Mouse (Mus musculus) liver, embryonic 11.5 days (tissue): ENCODE data around the gene Jund. TPM values are rescaled to one million over a fixed set of nuclear protein-coding genes. Genes with fewer than 3 reads are reported as not detected.

Experiments used
- ATAC-seq: fragments of 200-750 bp; cut with Nextera tagmentation; replicated peaks from 2 replicates; pipeline ENCODE4 v1.8.0; 2017; ENCODE audit warnings: moderate number of reproducible peaks, mild to moderate bottlenecking, moderate TSS enrichment, moderate library complexity; ENCODE audit not compliant: low FRiP score
- DNase-seq: peaks from one replicate; pipeline ENCODE4 v3.0.0-alpha.2; 2017; ENCODE audit warnings: low spot score
- H3K27ac ChIP-seq: fragments of 300-500 bp; sonication (generic); 2 replicates; pipeline ENCODE4 v1.5.1; 2014; ENCODE audit warnings: mild to moderate bottlenecking, low read depth, low read length, control low read depth
- H3K27me3 ChIP-seq: fragments of 300-500 bp; sonication (generic); replicated peaks from 2 replicates; pipeline ENCODE4 v1.6.1; 2014; ENCODE audit warnings: low read length, mixed read lengths; ENCODE audit not compliant: control insufficient read depth, insufficient read depth
- H3K36me3 ChIP-seq: fragments of 300-500 bp; sonication (generic); 2 replicates; pipeline ENCODE4 v1.6.1; 2014; ENCODE audit warnings: mild to moderate bottlenecking, low read length, moderate library complexity, mixed read lengths; ENCODE audit not compliant: control insufficient read depth, insufficient read depth
- H3K4me1 ChIP-seq: fragments of 300-500 bp; sonication (generic); replicated peaks from 2 replicates; pipeline ENCODE4 v1.6.1; 2014; ENCODE audit warnings: low read length, mixed read lengths; ENCODE audit not compliant: control insufficient read depth, insufficient read depth
- H3K4me2 ChIP-seq: fragments of 300-500 bp; sonication (generic); 2 replicates; pipeline ENCODE4 v1.6.1; 2014; ENCODE audit warnings: mild to moderate bottlenecking, control low read depth, moderate library complexity
- H3K4me3 ChIP-seq: fragments of 300-500 bp; sonication (generic); 2 replicates; pipeline ENCODE4 v1.5.1; 2014; ENCODE audit warnings: low read depth, low read length, control low read depth
- H3K9ac ChIP-seq: fragments of 300-500 bp; sonication (generic); 2 replicates; pipeline ENCODE4 v1.6.1; 2014; ENCODE audit warnings: low read depth, low read length, control low read depth
- H3K9me3 ChIP-seq: fragments of 300-500 bp; sonication (generic); 2 replicates; pipeline ENCODE4 v1.6.1; 2016; ENCODE audit warnings: low read length, inconsistent platforms, mixed read lengths; ENCODE audit not compliant: control insufficient read depth
- WGBS: fragments of 180-500 bp; shearing (Covaris S2); extraction: QIAGEN DNeasy Blood & Tissue Kit; methylation state at CpG from one replicate; pipeline ENCODE4 v1.1.7; 2014; 5-methylcytosine and 5-hydroxymethylcytosine counted together
- polyA plus RNA-seq: library from polyadenylated mRNA; unstranded; fragments of >200 nt; fragmentation: Nextera tagmentation; extraction: Ambion mirVana; gene quantifications from 2 replicates; pipeline ENCODE4 v1.2.1, GENCODE M21; 2014

Jund gene
- polyA plus RNA-seq, 1 experiment from 2014 or later = 47.2 TPM

DNA sequence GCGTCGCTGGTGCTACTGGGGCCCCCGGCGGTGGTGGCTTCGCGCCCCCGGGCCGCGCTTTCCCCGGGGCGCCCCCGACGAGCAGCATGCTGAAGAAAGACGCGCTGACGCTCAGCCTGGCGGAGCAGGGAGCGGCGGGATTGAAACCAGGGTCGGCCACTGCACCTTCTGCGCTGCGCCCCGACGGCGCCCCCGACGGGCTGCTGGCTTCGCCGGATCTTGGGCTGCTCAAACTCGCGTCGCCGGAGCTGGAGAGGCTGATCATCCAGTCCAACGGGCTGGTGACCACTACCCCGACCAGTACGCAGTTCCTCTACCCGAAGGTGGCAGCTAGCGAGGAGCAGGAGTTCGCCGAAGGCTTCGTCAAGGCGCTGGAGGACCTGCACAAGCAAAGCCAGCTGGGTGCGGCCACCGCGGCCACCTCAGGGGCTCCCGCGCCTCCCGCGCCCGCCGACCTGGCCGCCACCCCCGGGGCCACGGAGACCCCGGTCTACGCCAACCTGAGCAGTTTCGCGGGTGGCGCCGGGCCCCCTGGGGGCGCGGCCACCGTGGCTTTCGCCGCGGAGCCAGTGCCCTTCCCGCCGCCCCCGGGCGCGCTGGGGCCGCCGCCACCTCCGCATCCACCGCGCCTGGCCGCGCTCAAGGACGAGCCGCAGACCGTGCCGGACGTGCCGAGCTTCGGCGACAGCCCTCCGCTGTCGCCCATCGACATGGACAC, 526 bp downstream of the Jund start:
- H3K27ac ChIP-seq = peak overlapping the region; percentile 99
- H3K36me3 ChIP-seq = no peaks in the 10 kb centered on the region; the same call in 1 of the 2 replicates
- DNase-seq = no peak
- peak overlapping the region; percentile 85 for H3K4me2 ChIP-seq
- no peaks in the 10 kb centered on the region for H3K27me3 ChIP-seq
- ATAC-seq = no peak; the same call in 1 of the 2 replicates
- peak overlapping the region; percentile 96 for H3K4me3 ChIP-seq
- WGBS = under 1% methylated on average over 87 of the region's 89 CpGs
- peaks cover 37% of the 10 kb centered on the region for H3K4me1 ChIP-seq
- peak overlapping the region; percentile 96 for H3K9ac ChIP-seq
- H3K9me3 ChIP-seq = no peaks in the 10 kb centered on the region

GRCm38 (mm10) chr8:70699834-70700554, 1.2 kb downstream of the Jund start:
- WGBS = 1% methylated on average over 57 of the region's 59 CpGs
- peaks cover 34% of the 10 kb centered on the region for H3K4me1 ChIP-seq
- no peak for ATAC-seq

DNA sequence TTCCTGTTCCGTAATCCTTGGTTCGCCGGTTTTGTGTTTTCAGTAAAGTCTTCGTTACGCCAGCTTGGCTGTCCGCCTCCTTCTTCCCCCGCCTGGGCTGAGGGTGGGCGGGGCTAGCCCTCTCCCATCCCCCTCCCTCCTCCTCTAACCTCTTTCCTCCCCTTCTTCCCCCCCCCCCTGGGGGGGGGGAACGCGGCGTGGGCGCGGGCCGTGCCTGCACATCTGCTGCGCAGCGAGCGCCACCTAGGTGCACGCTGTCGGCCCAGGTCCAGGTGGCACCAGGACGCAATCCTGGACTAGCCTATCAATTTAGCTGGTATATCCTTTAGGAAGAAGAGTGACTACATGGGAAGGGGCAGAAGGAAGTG, 1.8 kb downstream of the Jund start:
- WGBS = under 1% methylated on average over 20 of the region's 20 CpGs
- H3K36me3 ChIP-seq = no peaks in the 10 kb centered on the region; the same call in 1 of the 2 replicates
- DNase-seq (peak; percentile 92), ATAC-seq (peak; percentile 10)
- no peaks in the 10 kb centered on the region for H3K27me3 ChIP-seq
- H3K4me1 ChIP-seq = peaks cover 29% of the 10 kb centered on the region
- H3K9ac ChIP-seq = peak overlapping the region; percentile 96
- peak overlapping the region; percentile 96 for H3K4me3 ChIP-seq
- H3K27ac ChIP-seq = peak overlapping the region; percentile 99; the same call in 1 of the 2 replicates
- H3K9me3 ChIP-seq = no peaks in the 10 kb centered on the region
- H3K4me2 ChIP-seq = peak overlapping the region; percentile 85

More at GRCm38 (mm10) chr8:70699834-70700554, 1.2 kb downstream of the Jund start:
- Histone ChIP-seq H3K27me3 (no peaks in the 10 kb centered on the region), H3K36me3 (no peaks in the 10 kb centered on the region; the same call in 1 of the 2 replicates), H3K9me3 (no peaks in the 10 kb centered on the region), H3K27ac (peak overlapping the region; percentile 99), H3K9ac (peak overlapping the region; percentile 96), H3K4me2 (peak overlapping the region; percentile 85), H3K4me3 (peak overlapping the region; percentile 96)
- peak; percentile 83 for DNase-seq

DNA sequence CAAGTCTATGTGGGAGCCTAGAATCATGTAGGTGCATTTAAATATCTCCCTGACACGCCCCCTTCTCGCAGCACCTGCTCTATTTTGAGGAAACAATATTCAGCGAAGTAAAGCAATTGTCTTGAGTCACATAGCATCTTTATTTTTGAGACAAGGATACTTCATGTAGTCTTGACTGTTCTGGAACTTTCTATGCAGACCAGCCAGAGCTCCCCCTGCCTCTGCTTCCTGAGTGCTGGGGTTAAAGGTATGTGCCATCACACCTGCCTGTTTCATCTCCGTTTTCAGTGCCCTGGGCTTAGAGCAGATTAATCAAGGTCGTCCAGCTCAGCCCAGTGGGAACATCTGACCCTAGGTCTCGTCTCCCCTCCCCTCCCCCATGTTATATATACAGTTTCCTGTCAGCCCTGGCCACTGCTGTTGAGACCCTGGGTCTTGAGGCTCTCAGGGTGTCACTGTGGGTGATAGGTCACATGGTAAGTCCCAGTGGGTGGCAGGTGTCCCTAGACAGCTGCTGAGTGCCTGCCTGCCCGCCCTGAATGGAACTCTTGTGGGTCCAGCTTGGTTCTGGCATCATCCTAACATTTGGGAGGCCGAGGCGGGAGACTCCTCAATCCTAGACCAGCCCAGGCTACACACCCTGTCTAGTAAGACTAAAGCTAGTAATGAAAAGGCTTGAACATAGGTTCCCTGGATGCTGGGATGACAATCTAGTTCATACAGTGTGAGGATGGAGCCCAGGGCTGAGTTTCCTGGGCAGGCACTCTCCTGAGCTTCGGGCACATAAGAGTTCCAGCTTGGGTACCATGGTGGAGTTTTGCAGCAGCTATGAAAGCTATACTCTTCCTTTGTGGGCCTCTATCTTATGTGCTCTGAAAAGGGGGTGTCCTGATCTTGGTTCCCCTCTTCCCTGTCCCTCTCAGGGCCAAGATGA, 2.6 kb downstream of the Jund start:
- DNase-seq (no peak), ATAC-seq (no peak)
- peak overlapping the region; percentile 96 for H3K9ac ChIP-seq
- peak overlapping the region; percentile 99; the same call in 1 of the 2 replicates for H3K27ac ChIP-seq
- H3K4me2 ChIP-seq = peak overlapping the region; percentile 85
- peaks cover 21% of the 10 kb centered on the region for H3K4me1 ChIP-seq
- H3K4me3 ChIP-seq = peak overlapping the region; percentile 96
- H3K27me3 ChIP-seq = no peaks in the 10 kb centered on the region
- WGBS = 56% methylated on average over 10 of the region's 10 CpGs
- H3K9me3 ChIP-seq = no peaks in the 10 kb centered on the region
- no peaks in the 10 kb centered on the region; the same call in 1 of the 2 replicates for H3K36me3 ChIP-seq

- Histone ChIP-seq H3K4me2 (no peak overlapping the region), H3K9ac (no peak overlapping the region), H3K27ac (no peak overlapping the region)
Measured at GRCm38 (mm10) chr8:70701982-70702841, 3.5 kb downstream of the Jund start.

DNA sequence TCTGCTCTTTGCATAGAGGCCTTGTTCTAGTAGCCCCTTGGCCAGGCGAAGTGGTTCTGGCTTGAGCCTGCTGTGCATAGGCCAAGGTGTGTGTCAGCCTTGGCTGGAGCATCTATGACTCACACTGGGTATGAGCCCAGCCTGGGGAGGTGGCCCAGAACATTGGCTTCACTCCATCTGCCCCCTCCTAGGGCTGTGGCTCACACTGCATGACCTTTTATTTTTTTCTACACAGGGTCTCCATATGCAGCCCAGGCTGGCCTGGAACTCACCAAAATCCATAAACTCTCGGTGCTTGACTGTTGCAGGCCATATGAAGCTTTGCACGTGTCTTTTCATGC, 4.1 kb downstream of the Jund start:
- H3K4me3 ChIP-seq = no peak overlapping the region
- peaks cover 10% of the 10 kb centered on the region for H3K4me1 ChIP-seq
- DNase-seq (no peak), ATAC-seq (no peak)
- no peaks in the 10 kb centered on the region for H3K27me3 ChIP-seq
- no peak overlapping the region for H3K9ac ChIP-seq
- H3K4me2 ChIP-seq = no peak overlapping the region
- no peaks in the 10 kb centered on the region for H3K9me3 ChIP-seq
- 67% methylated on average over 3 of the region's 3 CpGs for WGBS
- no peaks in the 10 kb centered on the region; the same call in 1 of the 2 replicates for H3K36me3 ChIP-seq
- H3K27ac ChIP-seq = no peak overlapping the region

More at GRCm38 (mm10) chr8:70701982-70702841, 3.5 kb downstream of the Jund start:
- 79% methylated on average over 2 of the region's 2 CpGs for WGBS
- DNase-seq = no peak
- H3K4me1 ChIP-seq = peaks cover 16% of the 10 kb centered on the region
- H3K27me3 ChIP-seq = no peaks in the 10 kb centered on the region
- H3K36me3 ChIP-seq = no peaks in the 10 kb centered on the region; the same call in 1 of the 2 replicates
- ATAC-seq = no peak
- H3K4me3 ChIP-seq = no peak overlapping the region
- H3K9me3 ChIP-seq = no peaks in the 10 kb centered on the region

GRCm38 (mm10) chr8:70703287-70703686, 4.5 kb downstream of the Jund start, which contains the start of gene Iqcn:
Iqcn (plus strand) TSS chr8:70703457.
- H3K27ac ChIP-seq = no peak within 1 kb of the TSS
- ATAC-seq (no peak), DNase-seq (no peak)
- H3K4me1 ChIP-seq = peaks cover 6% of the 10 kb centered on the region; the same call in 1 of the 2 replicates
- H3K4me2 ChIP-seq = no peak within 1 kb of the TSS
- no peaks in the 10 kb centered on the region for H3K9me3 ChIP-seq
- no peak within 1 kb of the TSS for H3K4me3 ChIP-seq
- H3K27me3 ChIP-seq = no peaks in the 10 kb centered on the region
- no peaks in the 10 kb centered on the region; the same call in 1 of the 2 replicates for H3K36me3 ChIP-seq
- H3K9ac ChIP-seq = no peak within 1 kb of the TSS
- WGBS = 86% methylated on average over 3 of the region's 3 CpGs
